Comparison of ENCODE assay signal across 19 mouse cellular contexts in genomic region chr3:138655479-138655878, GRCm38 (mm10).
DNase-seq lines count a peak whose midpoint lies in the region; ATAC-seq and TF ChIP-seq lines count a peak whose summit lies in the region.
"Had no signal": no experiment of that assay in that cellular context is flagged by ENCODE, and none has a peak within 500 bp of the region (broad histone marks: within the 10 kb centered on the region; RNA-seq: fewer than 3 reads in every experiment).

No protein-coding gene starts in this region.

- intact Hi-C loops in left cerebral cortex, adult 2 months (cut with DNase I) = no loop called here
- intact Hi-C loops in left cerebral cortex, postnatal 14 days (cut with DNase I) = no loop called here

- 69% methylated on average over 3 of the region's 3 CpGs for WGBS in kidney, embryonic 15.5 days

- ATAC-seq in kidney, embryonic 15.5 days (replicated peaks; ENCODE audit: low FRiP score) = no peak
- ATAC-seq: activated CD4-positive, CD25-positive, alpha-beta regulatory T cell, adult 4 months; intestine, postnatal 0 days had no signal

- peak overlapping the region; percentile 51 for H3K4me2 ChIP-seq in myocyte (ENCODE audit: low read depth)
- no peak overlapping the region for H3K4me2 ChIP-seq in kidney, embryonic 15.5 days
- H3K4me2 ChIP-seq: forebrain, embryonic 12.5 days; hindbrain, embryonic 12.5 days had no signal

- no peaks in the 10 kb centered on the region for H3K36me3 ChIP-seq in testis, adult 2 months (ENCODE audit: control insufficient read depth, insufficient read depth, low read length)
- H3K36me3 ChIP-seq in myocyte (ENCODE audit: control insufficient read depth, insufficient read depth) = no peaks in the 10 kb centered on the region
- no peaks in the 10 kb centered on the region for H3K36me3 ChIP-seq in kidney, embryonic 15.5 days
- H3K36me3 ChIP-seq: forebrain, embryonic 12.5 days; hindbrain, embryonic 12.5 days; midbrain, embryonic 10.5 days had no signal

- H3K9me3 ChIP-seq in kidney, embryonic 15.5 days (replicated peaks) = 0 out of 2 replicates have a peak, but pooled peaks cover 4% of the 10 kb centered on the region

- H3K27ac ChIP-seq in left cerebral cortex, adult 2 months = peak overlapping the region; percentile 53; the same call in 1 of the 2 replicates
- 0 out of 2 replicates have a peak overlapping the region, but pooled peaks have one; percentile 12 for H3K27ac ChIP-seq in testis, adult 2 months (ENCODE audit: control insufficient read depth, insufficient read depth, low read depth, low read length)
- no peak overlapping the region for H3K27ac ChIP-seq in kidney, embryonic 15.5 days
- H3K27ac ChIP-seq: forebrain, embryonic 12.5 days; hindbrain, embryonic 12.5 days; midbrain, embryonic 10.5 days had no signal

- no peak overlapping the region for H3K9ac ChIP-seq in kidney, embryonic 15.5 days
- H3K9ac ChIP-seq: forebrain, embryonic 12.5 days; hindbrain, embryonic 12.5 days had no signal

- TF ChIP-seq CTCF in left cerebral cortex, adult 2 months (IDR thresholded peaks at IDR 0.05) = no peak
- TF ChIP-seq CTCF in testis, adult 2 months (IDR thresholded peaks at IDR 0.05; ENCODE audit: control insufficient read depth, insufficient read depth, insufficient replicate concordance, low read depth, low read length) = no peak

- H3K4me1 ChIP-seq in testis, adult 2 months (ENCODE audit: control insufficient read depth, insufficient read depth, low read length) = no peaks in the 10 kb centered on the region
- H3K4me1 ChIP-seq in kidney, embryonic 15.5 days = peaks cover 4% of the 10 kb centered on the region; the same call in 1 of the 2 replicates
- H3K4me1 ChIP-seq: forebrain, embryonic 12.5 days; hindbrain, embryonic 12.5 days; midbrain, embryonic 10.5 days had no signal

- DNase-seq in left cerebral cortex, adult 2 months (ENCODE audit: extremely low spot score in 1 of 2, low spot score in 2 of 2) = no peak
- DNase-seq in left cerebral cortex, postnatal 14 days (ENCODE audit: low spot score in 2 of 2) = no peak
- DNase-seq in testis, postnatal 14 days (ENCODE audit: low spot score) = no peak
- DNase-seq in cerebellum, adult 9-11 months = no peak
- DNase-seq: adrenal gland, adult 8-10 months; cerebellum, adult 18-20 months; cerebellum, postnatal 36 days; embryo, embryonic 11 days; kidney, postnatal 36 days; layer of hippocampus, adult 9-11 months; thymus, postnatal 14 days had no signal

- H3K27me3 ChIP-seq in testis, adult 2 months (ENCODE audit: control insufficient read depth, insufficient read depth, low read length) = no peaks in the 10 kb centered on the region
- no peaks in the 10 kb centered on the region for H3K27me3 ChIP-seq in myocyte (ENCODE audit: control insufficient read depth, insufficient read depth, insufficient read length)
- no peaks in the 10 kb centered on the region for H3K27me3 ChIP-seq in kidney, embryonic 15.5 days
- H3K27me3 ChIP-seq: forebrain, embryonic 12.5 days; hindbrain, embryonic 12.5 days had no signal

- no peaks in the 10 kb centered on the region for H3K79me2 ChIP-seq in myocyte (ENCODE audit: control insufficient read depth, insufficient read depth)

- no peak overlapping the region for H3K4me3 ChIP-seq in left cerebral cortex, adult 2 months
- no peak overlapping the region for H3K4me3 ChIP-seq in testis, adult 2 months (ENCODE audit: control insufficient read depth, low read depth, low read length)
- no peak overlapping the region for H3K4me3 ChIP-seq in myocyte
- no peak overlapping the region for H3K4me3 ChIP-seq in kidney, embryonic 15.5 days (replicated peaks)
- H3K4me3 ChIP-seq: forebrain, embryonic 12.5 days; hindbrain, embryonic 12.5 days; midbrain, embryonic 10.5 days had no signal

- no peak overlapping the region for H3ac ChIP-seq in myocyte (ENCODE audit: control insufficient read depth, insufficient read length)

- TF ChIP-seq POLR2A in testis, adult 2 months (IDR thresholded peaks at IDR 0.05; ENCODE audit: control insufficient read depth, low read depth, low read length) = no peak
- no peak for TF ChIP-seq POLR2A in myocyte (IDR thresholded peaks at IDR 0.05; ENCODE audit: insufficient read length, low read depth)

TF ChIP-seq in myocyte, 11 proteins besides CTCF, POLR2A, EP300 and RAD21:
- no peak for TF ChIP-seq MAX (IDR thresholded peaks at IDR 0.05; ENCODE audit: low read depth)
- no peak for TF ChIP-seq USF1 (IDR thresholded peaks at IDR 0.05; ENCODE audit: low read depth)
- no peak for TF ChIP-seq SRF (IDR thresholded peaks at IDR 0.05; ENCODE audit: control insufficient read depth, insufficient read length, low read depth)
- no peak for TF ChIP-seq MYOG (IDR thresholded peaks at IDR 0.05; ENCODE audit: control insufficient read depth in 1 of 3, insufficient read depth in 1 of 3, insufficient read length in 2 of 3, low read depth in 2 of 3)
- TF ChIP-seq TCF3 (IDR thresholded peaks at IDR 0.05; ENCODE audit: insufficient read length, low read depth) = no peak
- TF ChIP-seq REST (IDR thresholded peaks at IDR 0.05; ENCODE audit: insufficient read depth, insufficient read length) = no peak
- no peak for TF ChIP-seq POLR2AphosphoS2 (IDR thresholded peaks at IDR 0.05; ENCODE audit: insufficient read length, low read depth)
- no peak for TF ChIP-seq E2F4 (IDR thresholded peaks at IDR 0.05; ENCODE audit: insufficient read depth)
- no peak for TF ChIP-seq MYOD1 (IDR thresholded peaks at IDR 0.05; ENCODE audit: control insufficient read depth in 1 of 3, insufficient read length in 2 of 3, low read depth in 2 of 3)
- TF ChIP-seq CEBPB (IDR thresholded peaks at IDR 0.05; ENCODE audit: insufficient read depth, poor library complexity, severe bottlenecking) = no peak
- no peak for TF ChIP-seq TCF12 (IDR thresholded peaks at IDR 0.05; ENCODE audit: insufficient read depth, poor library complexity, severe bottlenecking)
